Mouse (Mus musculus) MEL (cell line): ENCODE results near the gene Glce. TPM values are rescaled to one million over a fixed set of nuclear protein-coding genes. Genes with fewer than 3 reads are reported as not detected.

Experiments
- DNase-seq: peaks from one replicate; pipeline ENCODE4 v3.0.0; 2011; ENCODE audit warnings: low read depth, low spot score
- H3K27ac ChIP-seq: 2 replicates; pipeline ENCODE4 v1.5.1; 2012; ENCODE audit warnings: low read depth, mild to moderate bottlenecking, control low read depth, low read length, moderate library complexity; ENCODE audit not compliant: control insufficient read depth
- H3K27me3 ChIP-seq, 2 experiments: fragments of 150-350 bp in 1 of 2; sonication (generic) in 1 of 2; 2 replicates each; pipeline ENCODE4 v1.6.1; 2012; ENCODE audit warnings: low read length in 2 of 2, mild to moderate bottlenecking in 2 of 2, improper control_type of control experiment in 1 of 2, moderate library complexity in 1 of 2; ENCODE audit not compliant: insufficient read depth in 2 of 2, control insufficient read depth in 1 of 2
- H3K36me3 ChIP-seq, 2 experiments: 2 replicates each; pipeline ENCODE4 v1.6.1; 2012 to 2014; ENCODE audit warnings: low read length in 2 of 2, improper control_type of control experiment in 1 of 2, inconsistent platforms in 1 of 2, mild to moderate bottlenecking in 1 of 2; ENCODE audit not compliant: insufficient read depth in 2 of 2, control insufficient read depth in 1 of 2
- H3K4me1 ChIP-seq, 2 experiments: fragments of 150-350 bp in 1 of 2; sonication (generic) in 1 of 2; 2 replicates each; pipeline ENCODE4 v1.6.1; 2012; ENCODE audit warnings: low read length in 2 of 2, improper control_type of control experiment in 1 of 2, mild to moderate bottlenecking in 1 of 2; ENCODE audit not compliant: insufficient read depth in 2 of 2, control insufficient read depth in 1 of 2
- H3K4me3 ChIP-seq, 2 experiments: fragments of 150-350 bp in 1 of 2; sonication (generic) in 1 of 2; 2 replicates each; pipeline ENCODE4 v1.5.1; 2012; ENCODE audit warnings: low read depth in 2 of 2, low read length in 2 of 2, mild to moderate bottlenecking in 2 of 2, moderate library complexity in 2 of 2, control low read depth in 1 of 2, improper control_type of control experiment in 1 of 2; ENCODE audit not compliant: control insufficient read depth in 1 of 2, insufficient read depth in 1 of 2
- H3K79me2 ChIP-seq: 2 replicates; pipeline ENCODE4 v1.6.1; 2012; ENCODE audit warnings: mild to moderate bottlenecking, low read length, moderate library complexity; ENCODE audit not compliant: control insufficient read depth, poor library complexity, insufficient read depth
- H3K9ac ChIP-seq: 2 replicates; pipeline ENCODE4 v1.6.1; 2012; ENCODE audit warnings: low read depth, mild to moderate bottlenecking, control low read depth, low read length, moderate library complexity; ENCODE audit not compliant: control insufficient read depth, poor library complexity, severe bottlenecking
- H3K9me3 ChIP-seq: fragments of 150-350 bp; sonication (generic); replicated peaks from 2 replicates; pipeline ENCODE4 v1.6.1; 2012; ENCODE audit warnings: mild to moderate bottlenecking, low read length, improper control_type of control experiment, moderate library complexity; ENCODE audit not compliant: insufficient read depth
- BHLHE40 ChIP-seq: IDR thresholded peaks from 2 replicates; pipeline ENCODE4 v1.6.1; 2012; ENCODE audit warnings: low read depth, mild to moderate bottlenecking, inconsistent platforms, low read length, improper control_type of control experiment, borderline replicate concordance
- CHD1 ChIP-seq: IDR thresholded peaks from 2 replicates; pipeline ENCODE4 v1.6.1; 2012; ENCODE audit warnings: low read depth, mild to moderate bottlenecking, inconsistent platforms, low read length, improper control_type of control experiment
- E2F4 ChIP-seq: IDR thresholded peaks from 2 replicates; pipeline ENCODE4 v1.6.1; 2011; ENCODE audit warnings: low read depth, low read length, improper control_type of control experiment, borderline replicate concordance
- ELF1 ChIP-seq: IDR thresholded peaks from 2 replicates; pipeline ENCODE4 v1.6.1; 2014; ENCODE audit warnings: low read depth, mild to moderate bottlenecking, inconsistent platforms, low read length, improper control_type of control experiment, moderate library complexity
- EP300 ChIP-seq, 2 experiments: IDR thresholded peaks; 2 replicates each; pipeline ENCODE4 v1.6.1; 2011; ENCODE audit warnings: improper control_type of control experiment in 2 of 2, low read length in 2 of 2, low read depth in 1 of 2, mild to moderate bottlenecking in 1 of 2
- ETS1 ChIP-seq: IDR thresholded peaks from 2 replicates; pipeline ENCODE4 v1.6.1; 2012; ENCODE audit warnings: low read depth, mild to moderate bottlenecking, inconsistent platforms, low read length, improper control_type of control experiment, moderate library complexity
- GATA1 ChIP-seq: IDR thresholded peaks from 2 replicates; pipeline ENCODE4 v1.6.1; 2011; ENCODE audit warnings: low read depth, low read length, improper control_type of control experiment
- MAFK ChIP-seq: IDR thresholded peaks from 2 replicates; pipeline ENCODE4 v1.6.1; 2011; ENCODE audit warnings: low read depth, mild to moderate bottlenecking, low read length, improper control_type of control experiment, borderline replicate concordance
- MEF2A ChIP-seq: IDR thresholded peaks from 2 replicates; pipeline ENCODE4 v1.6.1; 2014; ENCODE audit warnings: low read depth, mild to moderate bottlenecking, inconsistent platforms, low read length, improper control_type of control experiment; ENCODE audit not compliant: poor library complexity, insufficient replicate concordance, severe bottlenecking; ENCODE audit errors: extremely low read depth
- NELFE ChIP-seq: IDR thresholded peaks from 2 replicates; pipeline ENCODE4 v1.6.1; 2011; ENCODE audit warnings: low read depth, low read length, improper control_type of control experiment
- POLR2AphosphoS2 ChIP-seq: IDR thresholded peaks from 2 replicates; pipeline ENCODE4 v1.6.1; 2011; ENCODE audit warnings: low read length, improper control_type of control experiment
- POLR2AphosphoS5 ChIP-seq: IDR thresholded peaks from 2 replicates; pipeline ENCODE4 v1.6.1; 2012; ENCODE audit warnings: low read depth, borderline replicate concordance, mild to moderate bottlenecking, inconsistent platforms, low read length, moderate library complexity, mixed read lengths
- RAD21 ChIP-seq: IDR thresholded peaks from 2 replicates; pipeline ENCODE4 v1.6.1; 2011; ENCODE audit warnings: mild to moderate bottlenecking, low read depth, low read length, improper control_type of control experiment
- RCOR1 ChIP-seq: IDR thresholded peaks from 2 replicates; pipeline ENCODE4 v1.6.1; 2012; ENCODE audit warnings: low read depth, mild to moderate bottlenecking, inconsistent platforms, low read length, improper control_type of control experiment
- SIN3A ChIP-seq: IDR thresholded peaks from 2 replicates; pipeline ENCODE4 v1.6.1; 2012; ENCODE audit warnings: low read length, improper control_type of control experiment, inconsistent platforms
- SMC3 ChIP-seq: IDR thresholded peaks from 2 replicates; pipeline ENCODE4 v1.6.1; 2011; ENCODE audit warnings: low read depth, low read length, improper control_type of control experiment
- TAL1 ChIP-seq: IDR thresholded peaks from 2 replicates; pipeline ENCODE4 v1.6.1; 2012; ENCODE audit warnings: mild to moderate bottlenecking, inconsistent platforms, low read length, moderate library complexity, mixed read lengths
- TBP ChIP-seq: IDR thresholded peaks from 2 replicates; pipeline ENCODE4 v1.8.0; 2011; ENCODE audit warnings: low read depth, low read length, improper control_type of control experiment
- USF1 ChIP-seq: IDR thresholded peaks from 2 replicates; pipeline ENCODE4 v1.6.1; 2014; ENCODE audit warnings: low read depth, mild to moderate bottlenecking, inconsistent platforms, low read length, improper control_type of control experiment, moderate library complexity
- ZC3H11A ChIP-seq: IDR thresholded peaks from 2 replicates; pipeline ENCODE4 v1.6.1; 2012; ENCODE audit warnings: low read depth, mild to moderate bottlenecking, inconsistent platforms, low read length, improper control_type of control experiment
- polyA plus RNA-seq, 2 experiments: library from polyadenylated mRNA; stranded (reverse) in 1 of 2; unstranded in 1 of 2; fragments of >175 nt in 1 of 2; fragments of >200 nt in 1 of 2; gene quantifications; 2 replicates each; pipeline versions ENCODE4 v1.2.1 to v1.2.4; 2012; ENCODE audit warnings: low replicate concordance in 2 of 2, low read depth in 1 of 2; ENCODE audit not compliant: insufficient read length in 2 of 2, insufficient read depth in 1 of 2, missing spikeins in 1 of 2
- total RNA-seq: library from RNA; depleted of rRNA; stranded (reverse); fragments of 300-350 nt; gene quantifications from 2 replicates; pipeline ENCODE4 v1.2.3, GENCODE M21; 2012

The Glce gene
- total and polyA plus RNA-seq, 3 experiments = 9.2 to 12.2 TPM; not detected in 1

- Histone ChIP-seq H3K36me3 (no peaks in the 10 kb centered on the region; a peak in 1 of 4 replicates), H3K27ac (no peak overlapping the region), H3K79me2 (no peaks in the 10 kb centered on the region), H3K27me3 (peaks cover 0 to 8% of the 10 kb centered on the region in 2 experiments), H3K4me1 (peaks cover 0 to under 1% of the 10 kb centered on the region in 2 experiments; a peak in 1 of 4 replicates), H3K9me3 (no peaks in the 10 kb centered on the region), H3K4me3 (no peak overlapping the region), H3K9ac (no peak overlapping the region)
- DNase-seq = no peak
- TF ChIP-seq POLR2AphosphoS2 (no peak), USF1 (no peak), ZC3H11A (no peak), NELFE (no peak), RAD21 (no peak), ETS1 (no peak), BHLHE40 (no peak), TBP (no peak), SIN3A (no peak), ELF1 (no peak), POLR2AphosphoS5 (no peak)
Observed at GRCm38 (mm10) chr9:62166621-62167020, 44.2 kb upstream of the Glce start.

DNA sequence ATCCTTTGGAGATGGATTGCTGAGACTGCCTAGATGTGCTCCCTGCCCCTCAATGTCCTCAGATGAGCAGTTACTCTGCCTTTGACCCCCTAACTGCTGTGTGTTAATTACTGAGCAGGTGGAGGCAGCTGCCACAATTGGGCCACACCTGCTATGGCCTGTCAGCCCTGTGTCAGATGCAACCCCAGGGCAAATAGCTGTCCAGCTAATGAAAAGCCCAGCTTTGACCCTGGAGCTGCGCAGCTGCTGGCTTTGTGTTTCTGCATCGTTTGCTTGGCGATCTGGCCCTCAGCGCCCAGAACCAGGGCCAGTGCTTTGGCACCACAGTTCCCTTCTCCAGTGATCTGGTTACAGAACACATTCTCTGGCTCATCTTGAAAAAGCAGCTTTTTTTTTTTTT is 43.7 kb upstream of the Glce start:
- Histone ChIP-seq H3K4me3 (no peak overlapping the region), H3K4me1 (peaks cover 0 to 3% of the 10 kb centered on the region in 2 experiments; a peak in 2 of 4 replicates), H3K9ac (no peak overlapping the region), H3K9me3 (no peaks in the 10 kb centered on the region), H3K79me2 (no peaks in the 10 kb centered on the region), H3K27me3 (peaks cover 0 to 8% of the 10 kb centered on the region in 2 experiments), H3K27ac (no peak overlapping the region), H3K36me3 (no peaks in the 10 kb centered on the region; a peak in 1 of 4 replicates)
- TF ChIP-seq RCOR1 = no peak
- TF ChIP-seq MAFK = no peak
- no peak for TF ChIP-seq GATA1
- no peak for TF ChIP-seq MEF2A
- no peak for TF ChIP-seq E2F4
- TF ChIP-seq CHD1 = no peak
- no peak for TF ChIP-seq SMC3
- TF ChIP-seq TAL1 = no peak
- no peak for TF ChIP-seq EP300 (IDR thresholded peaks at IDR 0.05; ENCODE audit: low read depth in 1 of 2, low read length in 2 of 2)
- no peak for DNase-seq
